Mouse (Mus musculus): ENCODE measurements around the gene Ablim1.

The Ablim1 gene

DNA sequence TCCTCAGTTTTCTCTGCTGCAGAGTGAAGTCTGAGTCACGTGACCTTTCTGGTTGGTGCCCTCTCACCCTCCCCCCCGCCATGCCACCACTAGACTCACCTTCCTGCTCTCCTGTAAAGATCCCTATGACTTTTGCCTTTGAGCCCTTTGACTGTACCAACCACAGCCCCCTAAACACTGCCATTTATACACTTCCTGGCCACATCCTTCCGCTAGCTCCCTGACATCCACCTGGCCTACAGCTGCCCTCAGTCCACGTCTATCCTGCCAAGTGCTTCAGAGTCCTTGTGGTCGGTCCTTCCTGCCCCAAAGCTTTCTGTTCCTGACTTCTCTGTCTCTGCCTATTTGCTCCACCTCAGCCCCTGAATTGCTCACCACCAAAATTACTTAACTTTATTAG, 29.1 kb upstream of the Ablim1 start:
- no peak for DNase-seq (ENCODE audit: low read depth, low spot score)

DNA sequence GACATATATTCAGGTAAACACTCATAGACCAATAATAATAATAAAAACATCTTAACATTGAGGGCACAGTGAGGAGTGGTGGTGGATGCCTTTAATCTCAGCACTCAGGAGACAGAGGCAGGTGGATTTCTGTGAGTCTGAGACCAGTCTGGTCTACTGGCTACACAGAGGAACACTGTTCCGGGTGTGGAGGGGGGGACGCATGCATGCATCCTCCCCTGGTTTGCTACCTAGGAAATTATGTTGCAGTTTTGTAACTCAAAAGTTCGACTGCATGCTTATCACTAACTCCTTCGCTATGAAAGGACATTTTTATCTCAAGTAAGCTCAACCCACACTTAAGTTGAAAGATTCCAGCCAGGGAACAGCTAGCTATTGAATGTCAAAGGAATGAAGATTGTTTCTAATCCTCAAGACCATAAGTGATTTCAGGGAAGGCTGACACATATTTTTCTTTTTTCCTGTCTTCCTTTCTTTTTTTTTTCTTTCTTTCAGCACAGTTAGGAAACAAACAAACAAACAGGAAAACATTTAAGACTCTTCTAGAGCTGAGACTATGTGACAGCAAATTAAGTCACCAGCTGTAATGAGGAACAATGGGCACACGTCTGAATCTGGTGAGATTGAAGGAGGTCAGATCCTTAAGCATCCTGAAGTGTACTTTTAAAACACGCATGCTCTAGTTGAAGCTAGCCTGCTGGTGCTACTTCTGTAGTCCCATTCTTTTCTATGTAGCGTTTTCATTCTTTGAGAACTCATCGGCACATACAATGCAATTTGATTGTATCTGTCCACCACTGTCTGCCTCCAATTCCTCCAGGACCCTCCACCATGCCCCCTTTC, 26.4 kb upstream of the Ablim1 start:
- no peak for DNase-seq (ENCODE audit: low read depth, low spot score)

DNA sequence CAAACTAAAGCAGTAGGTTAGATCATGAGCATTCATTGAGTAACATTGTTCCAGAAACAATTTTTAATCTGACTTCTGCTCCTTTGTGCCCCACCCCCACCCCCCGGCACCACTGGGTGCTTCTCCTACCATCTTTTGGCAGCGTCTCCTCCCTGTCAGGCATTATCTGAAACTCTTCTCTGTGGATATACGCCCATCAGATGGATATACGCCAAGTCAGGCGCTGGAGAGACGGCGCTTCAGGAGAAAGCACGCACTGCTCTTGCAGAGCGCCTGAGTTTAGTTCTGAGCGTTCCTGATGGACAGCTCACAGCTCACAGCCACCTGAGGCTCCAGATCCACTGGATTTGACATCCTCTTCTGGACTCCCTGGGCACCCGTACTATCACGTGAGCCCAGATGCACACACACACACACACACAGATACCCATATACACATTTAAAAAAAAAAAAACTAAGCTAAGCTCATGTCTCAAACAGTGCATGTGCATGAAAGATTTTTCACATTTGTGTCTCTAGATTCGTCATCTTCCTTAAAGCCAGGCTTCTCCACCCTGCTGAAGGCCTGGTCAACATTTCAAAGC, 24.7 kb upstream of the Ablim1 start:
- DNase-seq (ENCODE audit: low read depth, low spot score): no peak

DNA sequence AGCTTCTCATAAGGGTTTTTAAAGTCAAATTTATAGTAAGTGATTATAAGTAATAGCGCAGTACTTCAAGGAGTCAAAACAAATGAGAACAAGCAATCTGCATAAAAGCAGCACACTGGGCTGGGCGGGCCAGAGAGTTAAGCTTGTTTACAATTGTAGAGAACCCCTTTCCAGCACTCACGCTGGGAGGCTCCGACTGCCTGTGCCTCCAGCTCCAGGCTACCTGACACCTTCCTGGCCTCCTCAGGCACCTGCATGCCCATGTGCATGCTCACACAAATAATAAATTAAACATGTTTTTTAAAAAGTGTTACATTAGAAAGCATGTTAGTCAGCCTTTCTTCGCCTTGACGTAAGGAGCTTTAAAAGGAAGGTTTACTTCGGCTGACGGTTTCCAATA, 20.4 kb upstream of the Ablim1 start:
- no peak for DNase-seq (ENCODE audit: low read depth, low spot score)

DNA sequence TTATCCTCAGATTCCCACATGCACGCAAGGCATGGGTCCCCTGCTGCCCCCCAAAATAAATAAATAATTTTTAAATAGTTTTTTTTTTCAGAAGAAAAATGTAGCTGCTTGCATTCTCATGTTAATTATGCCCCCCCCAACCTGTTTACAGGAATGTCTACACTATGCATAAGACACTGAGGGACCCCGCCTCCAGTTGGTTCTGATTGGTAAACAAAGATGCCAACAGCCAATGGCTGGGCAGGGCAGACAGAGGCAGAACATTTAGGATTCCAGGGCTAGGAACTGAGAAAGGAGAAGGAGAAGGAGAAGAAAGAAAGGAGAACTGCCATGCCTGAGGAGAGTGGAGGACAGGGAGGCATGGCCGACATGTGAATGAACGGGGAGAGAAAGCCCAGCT, 18.6 kb upstream of the Ablim1 start:
- no peak for DNase-seq (ENCODE audit: low read depth, low spot score)

DNA sequence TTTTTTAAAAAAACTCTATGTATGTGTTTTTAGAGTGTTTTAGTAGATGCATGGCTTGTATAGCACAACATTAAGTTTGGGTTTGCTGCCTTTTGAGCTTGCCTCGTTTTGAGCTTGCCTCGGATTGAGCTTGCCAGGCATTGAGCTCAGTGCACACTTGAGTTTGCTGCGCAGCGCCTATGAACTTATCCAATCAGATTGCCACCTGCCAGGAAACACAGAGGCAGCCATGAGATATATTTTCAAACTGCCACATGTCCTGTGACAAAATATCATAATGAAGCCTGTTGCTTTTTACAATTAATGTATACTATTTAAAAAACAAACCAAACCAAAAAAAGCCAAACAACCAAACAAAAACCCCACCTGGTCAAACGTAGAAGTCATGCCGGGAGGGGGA, 16.5 kb upstream of the Ablim1 start:
- DNase-seq (ENCODE audit: low read depth, low spot score): no peak

DNA sequence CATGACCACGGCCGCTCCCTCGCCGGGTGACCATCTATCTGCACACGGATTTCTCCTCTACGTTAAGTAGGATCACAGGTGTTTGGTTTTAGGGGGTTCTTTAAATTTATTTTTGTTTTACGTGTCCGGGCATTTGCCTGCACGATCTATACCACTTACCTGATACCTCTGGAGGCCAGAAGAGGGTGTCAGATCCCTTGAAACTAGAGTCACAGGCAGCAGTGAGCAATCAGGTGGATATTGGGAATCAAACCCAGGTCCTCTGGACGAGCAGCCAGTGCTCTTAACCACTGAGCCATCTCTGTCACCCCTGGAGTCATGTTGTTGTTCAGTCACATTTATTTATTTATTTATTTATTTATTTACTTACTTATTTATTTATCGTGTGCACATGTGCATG, 15.6 kb upstream of the Ablim1 start:
- no peak for DNase-seq (ENCODE audit: low read depth, low spot score)

DNA sequence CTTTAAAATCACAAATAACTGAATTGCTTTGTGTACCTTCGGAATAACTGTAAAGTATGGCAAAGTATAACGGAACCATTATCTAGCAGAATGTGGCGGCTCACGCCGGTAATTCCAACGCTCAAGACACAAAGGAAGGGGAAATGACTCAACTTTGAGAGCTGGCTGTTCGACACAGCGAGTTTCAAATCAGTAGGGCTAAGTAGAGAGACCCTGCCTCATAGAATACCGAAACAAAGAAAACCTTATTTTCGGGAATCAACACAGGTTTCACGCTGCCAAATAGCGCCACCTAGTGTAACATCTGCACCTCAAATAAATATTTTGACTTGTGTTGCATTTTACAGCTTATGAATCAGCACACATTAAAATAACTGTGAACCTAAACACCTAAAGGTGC, 14.1 kb upstream of the Ablim1 start:
- peak; percentile 19 for DNase-seq (ENCODE audit: low read depth, low spot score)

DNA sequence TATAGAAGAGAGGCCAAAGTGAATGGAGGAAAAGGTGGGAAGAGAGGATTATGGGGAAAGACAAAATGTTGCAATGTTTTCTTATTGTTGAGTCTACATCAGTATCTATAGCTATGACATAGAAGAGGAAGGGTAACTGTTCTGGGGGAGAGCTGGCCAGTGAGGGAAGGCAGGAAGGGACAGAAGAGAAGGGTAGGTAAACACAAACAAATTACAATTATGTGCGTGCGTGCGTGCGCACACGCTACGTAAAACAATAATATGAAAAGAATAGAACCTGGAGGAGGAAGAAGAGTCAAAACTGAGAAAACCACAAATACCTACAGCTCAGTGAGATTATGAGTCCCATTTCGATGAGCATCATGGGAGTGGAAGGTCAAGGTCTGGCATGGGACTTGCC, 13.6 kb upstream of the Ablim1 start:
- DNase-seq (ENCODE audit: low read depth, low spot score): no peak

DNA sequence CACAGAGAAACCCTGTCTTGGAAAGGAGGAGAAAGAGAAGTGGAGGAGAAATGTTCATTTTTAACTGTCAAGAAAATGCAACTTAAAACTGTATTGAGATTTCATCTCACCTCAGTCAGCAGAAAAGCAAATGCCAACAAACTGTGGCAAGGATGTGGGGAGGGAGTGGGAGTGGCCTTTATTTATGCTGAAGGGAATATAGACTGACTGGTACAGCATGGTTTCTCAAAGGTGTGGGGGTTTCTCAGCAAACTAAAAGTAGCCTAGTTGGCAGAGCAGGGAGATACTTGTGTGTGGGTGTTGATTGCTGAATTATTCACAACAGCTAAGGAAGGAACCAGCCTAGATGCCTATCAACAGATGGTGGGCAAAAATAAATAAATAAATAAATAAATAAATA, 13.0 kb upstream of the Ablim1 start:
- DNase-seq (ENCODE audit: low read depth, low spot score): no peak

DNA sequence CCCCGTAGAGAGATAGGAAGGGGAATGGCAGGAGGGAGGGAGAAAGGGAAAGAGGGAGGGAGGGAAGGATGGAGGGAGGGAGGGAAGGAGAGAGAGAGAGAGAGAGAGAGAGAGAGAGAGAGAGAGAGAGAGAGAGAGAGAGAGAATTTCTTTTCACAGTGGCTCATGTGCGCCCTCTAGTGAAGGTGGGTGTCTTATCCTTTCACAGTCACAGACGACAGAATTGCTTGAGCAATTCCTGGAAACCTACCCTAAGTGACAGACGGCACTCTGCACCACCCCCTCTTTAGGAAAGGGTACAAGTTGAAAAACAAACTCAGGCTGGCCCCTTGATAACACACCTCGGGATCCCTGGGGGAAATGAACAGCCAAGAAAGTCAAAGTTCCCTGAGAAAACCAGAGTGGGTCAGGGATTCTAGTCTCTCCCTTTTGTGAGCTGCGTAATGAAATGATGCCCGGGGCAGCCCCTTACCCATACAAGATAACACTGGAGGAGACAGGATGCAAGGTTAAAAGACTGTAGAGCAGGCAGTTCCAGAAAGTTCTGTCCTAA, 11.1 kb upstream of the Ablim1 start:
- peak; percentile 64 for DNase-seq (ENCODE audit: low read depth, low spot score)

DNA sequence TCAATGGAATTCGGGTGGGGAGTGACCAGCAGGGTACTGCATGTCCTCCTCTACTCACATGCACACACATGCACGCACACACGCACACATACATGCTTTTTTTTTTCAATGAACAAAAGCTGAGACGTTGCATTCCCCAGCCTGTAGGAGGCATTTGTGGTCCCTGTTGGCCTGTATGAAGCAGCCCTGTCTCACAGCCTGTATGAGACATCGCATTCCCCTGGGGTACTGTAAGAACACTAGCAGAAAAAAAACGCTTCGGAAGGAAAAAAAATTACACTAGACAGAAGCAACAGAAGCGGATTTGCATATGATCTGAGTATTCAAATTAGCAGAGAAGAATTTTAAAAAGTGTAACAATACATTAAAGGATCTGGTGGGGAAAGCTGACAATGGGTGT, 8.4 kb upstream of the Ablim1 start:
- no peak for DNase-seq (ENCODE audit: low read depth, low spot score)

DNA sequence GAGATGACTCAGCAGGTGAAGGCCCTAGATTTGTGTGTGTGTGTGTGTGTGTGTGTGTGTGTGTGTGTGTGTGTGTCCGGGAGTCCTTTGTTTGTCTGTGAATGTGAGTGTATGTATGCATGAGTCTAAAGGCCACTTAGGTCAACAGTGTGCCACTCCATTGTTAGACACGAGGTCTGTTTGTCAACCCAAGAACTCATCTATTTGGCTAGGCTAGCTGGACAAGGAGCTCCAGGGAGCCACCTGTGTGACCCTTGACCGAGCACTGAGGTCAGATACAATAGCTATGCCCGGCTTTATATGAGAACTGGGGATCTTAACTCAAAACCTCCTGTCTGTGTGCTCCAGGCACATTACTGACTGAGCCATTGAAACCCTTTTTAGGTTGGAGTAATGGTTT, 7.8 kb upstream of the Ablim1 start:
- DNase-seq (ENCODE audit: low read depth, low spot score): no peak

DNA sequence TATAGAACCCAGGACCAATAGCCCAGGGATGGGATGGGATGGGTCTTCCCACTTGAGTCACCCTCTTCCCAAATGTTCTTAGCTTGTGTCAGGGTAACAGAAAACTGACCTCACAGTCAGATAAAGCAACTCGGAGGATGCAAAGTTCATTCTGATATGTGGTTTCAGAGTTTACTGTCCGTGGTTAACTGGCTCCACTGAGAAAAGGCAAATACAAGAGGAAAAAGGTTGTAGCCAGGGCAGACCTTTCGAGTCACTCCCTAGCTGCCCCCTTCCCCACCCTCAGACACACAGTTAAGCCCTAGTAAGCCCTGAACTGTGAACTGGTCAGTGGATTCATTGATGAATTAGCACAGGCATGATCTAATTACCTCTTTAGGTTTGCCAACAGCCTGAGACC, 7.1 kb upstream of the Ablim1 start:
- DNase-seq (ENCODE audit: low read depth, low spot score): no peak

DNA sequence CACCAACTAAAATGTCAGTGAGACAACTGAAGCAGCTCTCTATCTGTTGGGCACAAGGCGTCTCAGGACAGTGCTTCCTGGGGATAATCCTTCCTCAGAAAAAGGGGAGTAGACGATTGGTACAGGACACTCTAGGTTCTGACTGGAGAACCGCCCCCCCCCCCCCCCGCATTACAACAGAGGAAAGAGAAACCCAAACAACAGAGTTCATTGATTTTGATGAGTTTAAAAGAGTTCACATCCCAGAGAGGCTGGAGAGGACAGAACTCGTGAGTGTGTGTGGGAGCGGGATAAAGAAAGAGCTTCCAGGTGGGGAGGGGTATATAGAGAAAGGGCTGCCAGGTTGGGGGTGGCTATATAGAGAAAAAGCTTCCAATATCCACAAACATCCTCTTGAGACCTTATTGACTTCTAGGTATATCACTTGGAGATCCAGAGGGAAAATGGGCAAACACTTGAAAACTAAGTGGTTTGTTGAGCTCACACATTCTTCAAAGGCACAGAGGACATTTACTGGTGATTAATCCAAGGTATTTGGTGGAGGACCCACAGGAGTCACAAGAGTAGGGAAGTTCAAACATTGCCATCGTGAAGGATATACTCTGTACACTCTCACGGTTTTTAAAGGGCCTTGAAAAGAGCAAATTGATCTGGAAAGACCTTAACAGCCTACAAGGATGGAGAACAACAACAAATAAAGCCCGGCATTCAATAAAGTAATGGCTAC, 6.1 kb upstream of the Ablim1 start:
- DNase-seq (ENCODE audit: low read depth, low spot score): no peak

DNA sequence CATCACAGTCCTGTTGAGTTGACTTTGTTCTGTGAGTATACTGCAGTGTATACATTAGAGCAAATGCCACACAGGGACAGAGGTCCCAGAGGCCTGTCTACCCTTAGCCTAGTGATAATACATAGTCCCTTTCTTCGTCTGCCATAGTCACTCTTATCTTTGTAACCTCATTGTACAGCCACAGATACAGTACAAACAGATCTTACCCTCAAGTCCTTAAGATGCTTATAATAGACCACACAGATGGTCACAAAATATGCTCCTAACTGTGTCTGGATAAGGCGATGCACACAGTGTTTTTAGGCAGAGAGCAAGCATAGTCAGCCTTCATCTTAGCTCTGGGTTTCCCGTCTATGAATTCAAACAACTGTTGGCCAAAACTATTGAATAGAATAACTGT, 1.9 kb upstream of the Ablim1 start:
- DNase-seq (ENCODE audit: low read depth, low spot score): no peak

DNA sequence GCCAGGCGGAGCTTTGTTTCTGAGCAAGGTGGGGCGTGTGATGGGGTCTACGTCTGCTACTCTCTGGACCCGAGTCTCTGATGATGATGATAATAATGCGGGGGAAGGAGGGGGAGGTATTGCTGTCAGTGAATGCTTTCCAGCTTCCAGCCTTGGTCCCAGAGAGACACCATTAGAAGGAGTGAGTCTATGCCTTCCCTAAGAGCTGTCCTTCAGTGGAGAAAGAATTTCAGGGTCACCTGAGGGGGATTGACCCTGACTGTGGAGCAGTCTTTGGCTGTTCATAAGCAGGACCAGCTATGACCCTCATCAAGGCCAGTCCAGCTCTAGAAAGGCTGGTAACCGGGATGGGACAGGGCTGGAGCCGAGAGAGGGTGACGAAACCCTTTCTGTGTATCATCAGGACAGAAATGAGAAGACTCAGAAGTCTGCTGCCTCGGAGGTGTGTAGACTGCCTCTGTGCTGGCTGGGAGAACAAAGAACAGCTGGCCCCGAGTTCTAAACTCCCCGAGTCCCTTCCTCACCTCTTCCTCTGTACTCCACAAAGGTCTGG, 370 bp upstream of the Ablim1 start:
- DNase-seq (ENCODE audit: low read depth, low spot score): no peak

DNA sequence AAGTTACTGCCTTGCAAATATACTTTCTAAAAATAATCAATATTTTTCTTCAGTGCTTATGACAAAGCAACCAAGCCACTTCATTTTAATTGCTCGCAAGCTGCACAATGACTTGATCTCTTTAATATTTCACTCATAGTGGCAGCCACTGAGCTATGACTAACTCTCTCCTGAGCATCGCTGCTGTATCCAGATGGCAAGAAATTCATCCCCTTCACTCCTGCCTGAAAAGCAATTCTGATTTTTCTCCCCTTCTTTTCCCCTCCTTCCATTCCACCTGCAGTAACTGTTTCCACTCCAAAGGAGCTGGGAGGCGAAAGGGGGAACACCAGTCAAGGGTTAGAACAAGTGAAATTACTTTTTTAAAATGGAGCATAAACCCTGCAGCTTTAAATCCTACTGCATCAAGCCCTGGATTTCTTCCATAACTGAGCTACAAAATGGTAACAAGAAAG, 801 bp downstream of the Ablim1 start:
- DNase-seq (ENCODE audit: low read depth, low spot score): no peak

DNA sequence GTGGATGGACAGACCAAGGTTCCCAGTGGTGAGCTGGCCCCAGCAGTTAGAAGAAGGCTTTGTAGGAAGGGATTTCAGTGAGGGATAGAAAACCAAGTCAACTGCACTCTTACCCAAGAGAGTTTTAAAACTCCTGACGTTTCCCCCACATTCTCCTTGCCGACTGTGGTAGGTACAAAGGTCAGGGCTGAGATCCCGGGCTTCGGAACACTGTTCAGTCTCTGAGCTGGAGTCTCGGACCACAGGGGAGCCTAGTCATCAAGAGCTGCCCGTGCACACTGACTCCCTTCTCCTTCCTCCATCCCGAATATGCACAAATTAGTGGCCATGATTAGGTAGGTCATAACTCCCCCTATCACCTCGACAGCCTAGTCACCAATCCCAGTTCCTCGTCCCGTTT, 1.5 kb downstream of the Ablim1 start:
- DNase-seq (ENCODE audit: low read depth, low spot score): no peak

DNA sequence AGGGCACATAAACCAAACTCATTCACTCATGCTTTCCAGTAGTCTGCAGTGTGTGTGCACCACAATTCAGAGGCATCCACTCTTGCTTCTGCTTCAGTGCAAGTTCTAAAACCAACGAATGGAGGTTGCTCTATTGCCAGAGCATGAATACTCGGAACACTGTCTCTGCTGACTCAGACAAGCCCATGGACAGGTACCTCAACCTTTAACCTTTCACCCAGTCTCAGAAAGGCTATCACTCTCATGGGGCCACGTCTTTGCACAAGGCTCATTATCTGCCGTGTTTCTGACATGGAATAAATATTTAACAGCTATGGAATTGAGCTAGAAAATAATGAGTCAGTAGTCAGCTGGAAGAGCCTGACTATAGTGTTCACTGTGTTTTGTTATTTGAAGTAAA, 4.7 kb downstream of the Ablim1 start:
- no peak for DNase-seq (ENCODE audit: low read depth, low spot score)

DNA sequence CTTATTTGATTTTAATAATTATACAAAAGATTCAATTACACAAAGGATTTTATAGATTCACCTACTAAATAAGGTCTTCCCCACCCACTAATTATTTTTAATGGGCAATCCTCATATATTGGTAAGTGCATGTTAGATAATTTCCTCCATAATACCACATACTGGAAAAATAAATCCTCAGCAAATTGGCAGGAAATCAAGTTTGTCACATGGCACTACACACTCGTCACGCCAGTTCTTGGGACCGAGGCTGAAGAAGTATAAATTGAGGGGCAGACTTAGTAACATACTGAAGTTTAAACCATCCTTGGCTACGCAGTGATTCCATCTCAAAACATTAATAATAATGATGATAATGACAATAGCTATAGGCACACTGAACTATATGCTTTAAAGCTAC, 8.1 kb downstream of the Ablim1 start:
- no peak for DNase-seq (ENCODE audit: low read depth, low spot score)

DNA sequence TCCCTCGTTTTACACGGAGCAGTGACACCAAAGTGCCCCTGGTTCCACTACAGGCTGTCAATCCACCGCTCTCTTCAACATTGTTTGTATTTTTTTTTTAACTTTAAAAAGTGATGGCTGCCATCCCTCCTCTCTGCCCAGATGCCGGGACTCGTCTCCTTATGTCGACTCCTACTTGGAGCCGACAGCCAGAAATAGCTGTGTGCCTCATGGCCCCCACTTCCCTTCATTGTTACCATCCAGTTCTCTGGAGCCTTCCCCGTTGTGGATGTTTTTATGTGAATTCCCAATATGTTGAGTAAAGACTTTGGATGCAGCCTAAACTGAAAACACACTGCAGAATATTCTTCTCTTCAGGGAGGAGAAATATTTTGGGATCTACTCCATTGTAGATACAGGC, 8.7 kb downstream of the Ablim1 start:
- DNase-seq (ENCODE audit: low read depth, low spot score): no peak
